Mouse (Mus musculus) megakaryocyte, embryonic 14.5 days (primary cell): Measurements from ENCODE around the gene Pold4. TPM values are rescaled to one million over a fixed set of nuclear protein-coding genes. Genes with fewer than 3 reads are reported as not detected.

Experiments used
- H3K27me3 ChIP-seq: replicated peaks from 2 replicates; pipeline ENCODE3; 2012; ENCODE audit warnings: inconsistent platforms
- H3K36me3 ChIP-seq: replicated peaks from 2 replicates; pipeline ENCODE3; 2012; ENCODE audit warnings: low read length, inconsistent platforms, mixed read lengths
- H3K4me1 ChIP-seq: 2 replicates; pipeline ENCODE4 v1.6.1; 2012; ENCODE audit warnings: inconsistent platforms
- H3K4me3 ChIP-seq: replicated peaks from 2 replicates; pipeline ENCODE3; 2012; ENCODE audit warnings: moderate library complexity, mild to moderate bottlenecking, inconsistent platforms
- H3K9me3 ChIP-seq: 2 replicates; pipeline ENCODE4 v1.6.1; 2012; ENCODE audit warnings: inconsistent platforms
- FLI1 ChIP-seq: IDR thresholded peaks from 2 replicates; pipeline ENCODE4 v1.6.1; 2012; ENCODE audit warnings: low read length, inconsistent platforms, mixed read lengths
- GATA1 ChIP-seq: IDR thresholded peaks from 3 replicates; pipeline ENCODE4 v1.6.1; 2012; ENCODE audit warnings: mixed read lengths, low read length, inconsistent platforms, borderline replicate concordance
- polyA plus RNA-seq: library from polyadenylated mRNA; stranded (reverse); fragments of >175 nt; gene quantifications from 2 replicates; pipeline ENCODE4 v1.2.3, GENCODE M21; 2012; ENCODE audit warnings: low replicate concordance; ENCODE audit not compliant: insufficient read depth

Pold4 gene
- polyA plus RNA-seq, 1 experiment, result 67.5 TPM

DNA sequence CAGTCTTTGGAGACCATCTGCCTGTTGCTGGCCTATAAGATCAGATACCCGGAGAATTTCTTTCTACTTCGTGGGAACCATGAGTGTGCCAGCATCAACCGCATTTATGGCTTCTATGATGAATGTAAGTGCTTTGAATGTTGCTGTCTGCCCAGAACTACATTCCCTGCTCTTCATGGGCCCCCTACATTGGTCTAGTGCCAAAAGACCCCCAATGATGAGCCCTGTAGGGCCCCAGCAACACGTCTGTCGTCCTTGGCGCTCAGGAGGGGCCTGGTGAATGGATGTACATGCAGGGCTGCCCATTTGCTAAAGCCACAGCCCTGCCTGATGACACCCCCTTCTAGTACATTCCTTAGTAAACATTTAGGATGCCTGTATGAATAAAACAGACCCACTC is 38.6 kb upstream of the Pold4 start:
- no peaks in the 10 kb centered on the region for H3K27me3 ChIP-seq
- peak overlapping the region; percentile 98 for H3K4me3 ChIP-seq
- H3K9me3 ChIP-seq, result no peaks in the 10 kb centered on the region
- peaks cover 87% of the 10 kb centered on the region for H3K4me1 ChIP-seq
- H3K36me3 ChIP-seq, result peaks cover 69% of the 10 kb centered on the region
- no peak for TF ChIP-seq FLI1
- no peak for TF ChIP-seq GATA1

DNA sequence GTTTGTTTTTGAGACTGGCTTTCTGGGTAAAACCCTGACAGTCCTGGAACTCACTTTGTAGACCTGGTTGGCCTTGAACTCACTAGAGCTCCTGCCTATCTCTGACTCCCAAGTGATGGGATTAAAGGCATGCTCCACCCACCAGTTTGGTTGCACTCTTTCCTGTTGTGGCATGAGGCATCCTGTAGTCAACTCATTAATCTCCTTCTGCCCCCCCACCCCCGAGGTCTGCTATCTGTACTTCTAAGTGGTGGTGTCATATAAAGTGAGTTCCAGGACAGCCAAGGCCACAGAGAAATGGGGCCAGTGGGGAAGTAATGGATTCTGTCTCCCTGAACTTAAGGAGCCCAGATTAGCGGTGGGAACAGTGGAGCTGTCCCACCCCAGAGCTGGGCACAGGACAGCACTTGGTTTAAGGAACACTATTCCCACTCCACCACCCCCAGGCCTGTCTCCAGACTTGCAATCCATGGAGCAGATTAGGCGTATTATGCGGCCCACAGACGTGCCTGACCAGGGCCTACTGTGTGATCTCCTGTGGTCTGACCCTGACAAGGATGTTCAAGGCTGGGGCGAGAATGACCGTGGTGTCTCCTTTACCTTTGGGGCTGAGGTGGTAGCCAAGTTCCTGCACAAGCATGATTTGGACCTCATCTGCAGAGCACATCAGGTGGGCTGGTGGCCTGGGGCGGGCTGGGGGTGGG is 37.5 kb upstream of the Pold4 start:
- no peaks in the 10 kb centered on the region for H3K9me3 ChIP-seq
- no peak for TF ChIP-seq FLI1
- no peak for TF ChIP-seq GATA1
- H3K27me3 ChIP-seq, result no peaks in the 10 kb centered on the region
- peaks cover 82% of the 10 kb centered on the region for H3K4me1 ChIP-seq
- peaks cover 71% of the 10 kb centered on the region for H3K36me3 ChIP-seq
- H3K4me3 ChIP-seq, result peak overlapping the region; percentile 98

DNA sequence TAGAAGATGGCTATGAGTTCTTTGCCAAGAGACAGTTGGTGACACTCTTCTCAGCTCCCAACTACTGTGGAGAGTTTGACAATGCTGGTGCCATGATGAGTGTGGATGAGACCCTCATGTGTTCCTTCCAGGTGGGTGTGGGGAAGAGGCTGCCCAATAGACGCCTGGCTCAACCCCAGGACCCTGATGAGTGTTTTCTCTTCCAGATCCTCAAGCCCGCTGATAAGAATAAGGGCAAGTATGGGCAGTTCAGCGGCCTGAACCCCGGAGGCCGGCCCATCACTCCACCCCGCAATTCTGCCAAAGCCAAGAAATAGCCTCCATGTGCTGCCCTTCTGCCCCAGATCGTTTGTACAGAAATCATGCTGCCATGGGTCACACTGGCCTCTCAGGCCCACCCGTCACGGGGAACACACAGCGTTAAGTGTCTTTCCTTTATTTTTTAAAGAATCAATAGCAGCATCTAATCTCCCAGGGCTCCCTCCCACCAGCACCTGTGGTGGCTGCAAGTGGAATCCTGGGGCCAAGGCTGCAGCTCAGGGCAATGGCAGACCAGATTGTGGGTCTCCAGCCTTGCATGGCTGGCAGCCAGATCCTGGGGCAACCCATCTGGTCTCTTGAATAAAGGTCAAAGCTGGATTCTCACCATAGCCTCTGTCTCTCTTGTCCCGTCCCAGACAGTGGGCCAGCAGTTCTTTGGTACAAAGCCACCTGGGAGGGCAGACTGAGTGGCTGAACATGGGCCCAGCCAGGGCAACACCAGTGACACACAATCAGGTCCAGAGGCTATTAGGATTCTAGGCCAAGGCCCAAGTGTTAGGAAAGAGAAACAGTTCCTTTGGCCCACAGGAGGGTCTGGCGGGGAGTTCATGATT is 36.7 kb upstream of the Pold4 start:
- H3K4me3 ChIP-seq, result peak overlapping the region; percentile 14
- peaks cover 74% of the 10 kb centered on the region for H3K36me3 ChIP-seq
- TF ChIP-seq GATA1 (no peak), FLI1 (no peak)
- no peaks in the 10 kb centered on the region for H3K9me3 ChIP-seq
- no peaks in the 10 kb centered on the region for H3K27me3 ChIP-seq
- H3K4me1 ChIP-seq, result peaks cover 82% of the 10 kb centered on the region

DNA sequence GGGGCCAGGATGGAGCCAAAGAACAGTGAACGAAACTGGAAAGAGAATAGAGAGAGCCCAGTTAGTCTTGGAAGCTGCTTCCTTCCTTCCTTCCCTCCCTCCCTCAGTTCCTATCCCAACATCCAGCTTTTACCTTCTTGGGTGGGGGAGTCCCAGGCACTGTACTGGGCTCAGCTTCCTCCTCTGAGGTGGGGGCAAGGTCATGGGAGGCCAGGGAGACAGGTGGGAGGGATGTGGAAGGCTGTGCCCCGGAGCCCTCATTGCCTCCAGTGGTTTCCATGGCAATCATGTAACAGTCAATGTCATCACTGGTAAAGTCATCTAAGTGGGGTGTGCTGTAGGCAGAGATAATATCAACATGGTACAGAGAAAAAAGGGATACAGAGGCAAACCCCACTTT is 35.7 kb upstream of the Pold4 start:
- H3K36me3 ChIP-seq, result peaks cover 82% of the 10 kb centered on the region
- no peak overlapping the region for H3K4me3 ChIP-seq
- H3K27me3 ChIP-seq, result no peaks in the 10 kb centered on the region
- TF ChIP-seq FLI1 (no peak), GATA1 (no peak)
- no peaks in the 10 kb centered on the region for H3K9me3 ChIP-seq
- peaks cover 82% of the 10 kb centered on the region for H3K4me1 ChIP-seq

DNA sequence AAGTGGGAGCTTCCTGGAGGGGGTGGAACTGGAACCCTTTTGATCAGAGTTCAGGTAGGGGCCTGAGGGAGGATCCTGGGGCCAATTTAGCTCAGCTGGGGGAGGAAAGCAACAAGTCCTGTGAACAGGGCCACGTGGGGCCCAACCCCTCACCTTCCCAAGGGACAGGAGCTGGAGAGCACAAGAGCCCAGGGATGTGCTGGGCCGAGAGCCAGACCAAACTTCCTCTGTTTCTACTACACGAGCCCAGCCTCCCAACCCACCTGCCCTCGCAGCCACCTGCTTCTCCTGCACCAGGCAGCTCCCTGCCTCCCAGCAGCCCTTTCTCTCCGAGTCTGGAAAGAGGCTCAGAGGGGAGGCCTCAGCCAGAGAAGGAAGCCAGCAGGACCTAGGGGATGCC is 35.2 kb upstream of the Pold4 start:
- H3K4me3 ChIP-seq, result no peak overlapping the region
- no peaks in the 10 kb centered on the region for H3K27me3 ChIP-seq
- TF ChIP-seq FLI1, result no peak
- no peak for TF ChIP-seq GATA1
- H3K36me3 ChIP-seq, result peaks cover 82% of the 10 kb centered on the region
- H3K9me3 ChIP-seq, result no peaks in the 10 kb centered on the region
- H3K4me1 ChIP-seq, result peaks cover 82% of the 10 kb centered on the region

DNA sequence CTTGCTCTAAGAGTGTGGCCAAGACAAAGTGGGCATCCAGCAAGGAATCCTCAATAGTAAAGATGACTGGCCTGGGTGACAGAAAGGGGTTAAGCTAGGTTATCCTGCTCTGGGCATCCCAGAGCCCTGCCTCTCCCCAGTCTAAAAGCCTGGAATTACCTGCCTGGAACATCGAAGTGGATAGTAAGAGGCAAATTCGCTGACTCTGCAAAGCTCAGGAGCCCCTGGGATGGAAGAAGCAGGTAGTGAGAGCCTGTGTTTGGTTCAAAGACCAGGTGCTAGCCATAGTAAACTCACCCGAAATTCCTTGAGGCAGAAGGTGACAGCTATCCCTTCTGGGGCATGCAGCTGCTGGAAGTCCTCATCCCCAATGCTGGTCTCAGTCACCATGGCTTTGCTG is 34.5 kb upstream of the Pold4 start:
- Histone ChIP-seq H3K36me3 (peaks cover 82% of the 10 kb centered on the region), H3K27me3 (no peaks in the 10 kb centered on the region), H3K4me3 (no peak overlapping the region), H3K4me1 (peaks cover 87% of the 10 kb centered on the region), H3K9me3 (no peaks in the 10 kb centered on the region)
- TF ChIP-seq FLI1, result no peak
- no peak for TF ChIP-seq GATA1

DNA sequence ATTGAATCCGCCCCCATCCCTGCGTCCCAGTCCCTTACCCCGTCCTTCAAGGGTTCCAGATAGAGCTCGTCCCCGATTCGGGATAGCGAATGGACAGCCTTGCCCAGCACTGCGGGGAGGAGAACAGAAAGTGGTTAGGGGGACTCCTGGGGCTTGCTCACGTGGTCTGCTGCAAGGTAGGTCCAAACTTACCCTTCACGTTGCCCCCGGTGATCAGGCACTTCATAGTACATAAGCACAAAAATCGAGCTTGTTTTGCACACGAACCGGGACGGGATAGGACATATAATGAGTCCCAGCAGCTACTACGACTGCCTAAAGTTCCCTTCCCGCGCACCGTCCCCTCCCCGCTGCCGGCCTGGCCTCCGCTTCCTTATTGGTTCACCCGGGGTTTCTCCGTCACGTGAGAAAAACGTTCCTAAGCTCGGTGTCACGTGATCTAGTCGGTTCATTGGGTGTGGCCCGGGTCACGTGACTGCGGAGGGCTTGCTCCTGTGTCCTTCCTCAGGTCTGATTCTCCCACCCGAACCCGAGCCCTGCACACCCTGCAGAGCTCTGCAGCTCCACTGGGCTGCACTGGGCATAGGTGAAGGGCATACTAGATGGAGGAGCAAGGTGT is 30.3 kb upstream of the Pold4 start, which contains the start of gene Rad9a:
Rad9a (minus strand) TSS at position 372 of the 619 bp plus-strand sequence.
- TF ChIP-seq GATA1 (no peak), FLI1 (no peak)
- Histone ChIP-seq H3K4me1 (peaks cover 79% of the 10 kb centered on the region), H3K9me3 (no peaks in the 10 kb centered on the region), H3K4me3 (peak within 1 kb of the TSS; percentile 98), H3K27me3 (peaks cover 17% of the 10 kb centered on the region), H3K36me3 (peaks cover 44% of the 10 kb centered on the region)

DNA sequence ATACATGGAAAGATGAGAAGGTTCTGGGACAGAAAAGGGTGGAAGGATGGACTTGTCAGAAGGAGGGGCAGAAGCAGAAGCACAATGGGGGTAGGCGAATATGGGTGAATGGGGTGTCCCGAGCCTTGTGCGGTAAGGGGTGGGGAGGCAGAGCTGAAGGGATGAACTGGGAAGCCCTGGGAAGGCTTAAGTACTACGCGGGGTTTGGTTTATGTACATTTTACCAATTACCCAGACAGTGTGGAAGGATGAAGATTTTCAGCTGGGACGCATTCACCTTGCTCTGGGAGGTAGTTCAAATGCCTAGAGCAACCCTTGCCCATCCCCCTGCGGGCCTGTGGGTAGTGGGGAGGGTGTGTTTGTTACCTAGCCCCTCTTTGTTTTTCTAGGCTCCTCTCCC is 29.6 kb upstream of the Pold4 start:
- TF ChIP-seq FLI1 (no peak), GATA1 (no peak)
- H3K27me3 ChIP-seq, result peaks cover 22% of the 10 kb centered on the region
- H3K36me3 ChIP-seq, result peaks cover 36% of the 10 kb centered on the region
- H3K4me3 ChIP-seq, result peak overlapping the region; percentile 98
- peaks cover 76% of the 10 kb centered on the region for H3K4me1 ChIP-seq
- H3K9me3 ChIP-seq, result no peaks in the 10 kb centered on the region

DNA sequence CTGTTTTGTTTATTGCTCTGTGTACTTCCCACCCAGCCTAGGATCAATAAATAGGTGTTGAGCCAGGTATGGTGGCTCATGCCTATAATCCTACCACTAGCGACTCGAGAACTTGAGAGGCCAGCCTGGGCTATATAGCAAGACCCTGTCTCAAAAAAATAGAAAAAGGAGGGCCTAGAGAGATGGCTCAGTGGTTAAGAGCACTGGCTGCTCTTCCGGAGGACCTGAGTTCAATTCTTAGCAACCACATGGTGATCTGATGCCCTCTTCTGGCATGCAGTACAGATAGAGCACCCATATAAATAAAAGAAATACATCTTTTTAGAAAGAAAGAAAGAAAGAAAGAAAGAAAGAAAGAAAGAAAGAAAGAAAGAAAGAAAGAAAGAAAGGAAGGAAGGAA is 28.6 kb upstream of the Pold4 start:
- peak overlapping the region; percentile 80 for H3K4me3 ChIP-seq
- TF ChIP-seq FLI1 (no peak), GATA1 (no peak)
- no peaks in the 10 kb centered on the region for H3K9me3 ChIP-seq
- peaks cover 26% of the 10 kb centered on the region for H3K36me3 ChIP-seq
- peaks cover 69% of the 10 kb centered on the region for H3K4me1 ChIP-seq
- H3K27me3 ChIP-seq, result peaks cover 27% of the 10 kb centered on the region
